27 mouse cellular contexts compared by ENCODE assay signal in genomic region chr12:113193423-113193822, GRCm38 (mm10). TPM values are rescaled to one million over a fixed set of nuclear protein-coding genes. Genes with fewer than 3 reads are reported as not detected.
"Had no signal": no experiment of that assay in that cellular context is flagged by ENCODE, and none has a peak within 500 bp of the region (broad histone marks: within the 10 kb centered on the region; RNA-seq: fewer than 3 reads in every experiment).

No protein-coding gene starts in this region.

- ATAC-seq: hindbrain, postnatal 0 days; intestine, embryonic 16.5 days; liver, embryonic 12.5 days had no signal

- H3K27ac ChIP-seq: gastrocnemius, adult 2 months; heart, adult 2 months; heart, embryonic 13.5 days; heart, embryonic 15.5 days; hindbrain, embryonic 13.5 days; hindbrain, embryonic 15.5 days; hindbrain, postnatal 0 days; kidney, embryonic 15.5 days; kidney, postnatal 0 days; limb, embryonic 13.5 days; limb, embryonic 15.5 days; liver, embryonic 12.5 days had no signal

- H3K4me1 ChIP-seq: heart, embryonic 13.5 days; heart, embryonic 15.5 days; kidney, embryonic 15.5 days; limb, embryonic 13.5 days; limb, embryonic 15.5 days; liver, embryonic 12.5 days had no signal

- H3K4me3 ChIP-seq: gastrocnemius, adult 2 months; heart, adult 2 months; heart, embryonic 13.5 days; heart, embryonic 15.5 days; hindbrain, embryonic 13.5 days; hindbrain, embryonic 15.5 days; kidney, embryonic 15.5 days; limb, embryonic 13.5 days; limb, embryonic 15.5 days; liver, embryonic 12.5 days had no signal

- H3K27me3 ChIP-seq: hindbrain, embryonic 15.5 days; kidney, embryonic 15.5 days; limb, embryonic 15.5 days had no signal

- DNase-seq: gastrocnemius, adult 2 months; gastrocnemius, postnatal 10 days; gastrocnemius, postnatal 36 days; heart, adult 11 months; heart, adult 2 months; heart, postnatal 14 days; heart, postnatal 36 days; kidney, adult 11 months; kidney, adult 2 months; kidney, adult 9 months; kidney, postnatal 14 days; kidney, postnatal 36 days; layer of hippocampus, adult 9-11 months; layer of hippocampus, postnatal 36 days; left cerebral cortex, postnatal 4 days had no signal

RNA-seq across cellular contexts. Expression of gene Tmem121, which starts 7.7 kb away (rescaled TPM):
- total RNA-seq: gastrocnemius, adult 2 months; heart, postnatal 36 days; liver, adult 2 months had no signal
- polyA plus RNA-seq: heart, adult 2 months; liver, adult 2 months had no signal

RNA-seq across cellular contexts. Expression of gene Tedc1, which starts 37.2 kb away (rescaled TPM):
- total RNA-seq: gastrocnemius, adult 2 months had no signal
